Mouse (Mus musculus): ENCODE measurements around the gene Rab30. TPM values are rescaled to one million over a fixed set of nuclear protein-coding genes. Genes with fewer than 3 reads are reported as not detected.

Rab30 gene
- polyA plus RNA-seq, 1 experiment: 2.0 TPM

GRCm38 (mm10) chr7:92887230-92887629, 145.8 kb downstream of the Rab30 start:
- Histone ChIP-seq H3K79me2 (ENCODE audit: control insufficient read depth, insufficient read depth) (no peaks in the 10 kb centered on the region), H3K4me3 (ENCODE audit: insufficient read depth, poor library complexity, severe bottlenecking) (no peak overlapping the region), H3K36me3 (ENCODE audit: control insufficient read depth, insufficient read depth) (no peaks in the 10 kb centered on the region), H3K27me3 (ENCODE audit: control insufficient read depth, insufficient read depth, insufficient read length) (no peaks in the 10 kb centered on the region), H3K79me3 (ENCODE audit: low read depth) (no peaks in the 10 kb centered on the region), H3ac (ENCODE audit: control insufficient read depth, insufficient read length, low read depth) (no peak overlapping the region)
- TF ChIP-seq MYOD1 (IDR thresholded peaks at IDR 0.05; ENCODE audit: control insufficient read depth, insufficient read length, low read depth): no peak
- no peak for TF ChIP-seq CTCF (IDR thresholded peaks at IDR 0.05; ENCODE audit: control insufficient read depth, insufficient read depth, insufficient read length)
- TF ChIP-seq USF1 (IDR thresholded peaks at IDR 0.05; ENCODE audit: low read depth): no peak
- no peak for TF ChIP-seq CEBPB (IDR thresholded peaks at IDR 0.05; ENCODE audit: low read depth)
- no peak for TF ChIP-seq FOSL1 (IDR thresholded peaks at IDR 0.05; ENCODE audit: insufficient read depth, low read length, poor library complexity, severe bottlenecking)
- TF ChIP-seq MYOG (IDR thresholded peaks at IDR 0.05; ENCODE audit: control insufficient read depth, extremely low read depth, insufficient read length): no peak
- TF ChIP-seq MAX (IDR thresholded peaks at IDR 0.05): no peak

- Histone ChIP-seq H3K4me3 (ENCODE audit: insufficient read depth, poor library complexity, severe bottlenecking) (no peak overlapping the region), H3K36me3 (ENCODE audit: control insufficient read depth, insufficient read depth) (no peaks in the 10 kb centered on the region), H3K79me3 (ENCODE audit: low read depth) (peaks cover 1% of the 10 kb centered on the region), H3K79me2 (ENCODE audit: control insufficient read depth, insufficient read depth) (no peaks in the 10 kb centered on the region), H3ac (ENCODE audit: control insufficient read depth, insufficient read length, low read depth) (no peak overlapping the region), H3K27me3 (ENCODE audit: control insufficient read depth, insufficient read depth, insufficient read length) (no peaks in the 10 kb centered on the region)
- TF ChIP-seq CEBPB (IDR thresholded peaks at IDR 0.05; ENCODE audit: low read depth): no peak
- no peak for TF ChIP-seq MYOG (IDR thresholded peaks at IDR 0.05; ENCODE audit: control insufficient read depth, extremely low read depth, insufficient read length)
- no peak for TF ChIP-seq CTCF (IDR thresholded peaks at IDR 0.05; ENCODE audit: control insufficient read depth, insufficient read depth, insufficient read length)
- no peak for TF ChIP-seq USF1 (IDR thresholded peaks at IDR 0.05; ENCODE audit: low read depth)
- TF ChIP-seq MAX (IDR thresholded peaks at IDR 0.05): no peak
- no peak for TF ChIP-seq FOSL1 (IDR thresholded peaks at IDR 0.05; ENCODE audit: insufficient read depth, low read length, poor library complexity, severe bottlenecking)
- no peak for TF ChIP-seq MYOD1 (IDR thresholded peaks at IDR 0.05; ENCODE audit: control insufficient read depth, insufficient read length, low read depth)
These were observed 148.8 kb downstream of the Rab30 start for GRCm38 (mm10) chr7:92890211-92890610.

- no peaks in the 10 kb centered on the region for H3K27me3 ChIP-seq (ENCODE audit: control insufficient read depth, insufficient read depth, insufficient read length)
- TF ChIP-seq CEBPB (IDR thresholded peaks at IDR 0.05; ENCODE audit: low read depth) (no peak), FOSL1 (IDR thresholded peaks at IDR 0.05; ENCODE audit: insufficient read depth, low read length, poor library complexity, severe bottlenecking) (no peak), MYOD1 (IDR thresholded peaks at IDR 0.05; ENCODE audit: control insufficient read depth, insufficient read length, low read depth) (peak; percentile 60), MYOG (IDR thresholded peaks at IDR 0.05; ENCODE audit: control insufficient read depth, extremely low read depth, insufficient read length) (no peak), MAX (IDR thresholded peaks at IDR 0.05) (peak; percentile 28), CTCF (IDR thresholded peaks at IDR 0.05; ENCODE audit: control insufficient read depth, insufficient read depth, insufficient read length) (no peak), USF1 (IDR thresholded peaks at IDR 0.05; ENCODE audit: low read depth) (no peak)
- H3K4me3 ChIP-seq (ENCODE audit: insufficient read depth, poor library complexity, severe bottlenecking): no peak overlapping the region
- no peaks in the 10 kb centered on the region for H3K79me2 ChIP-seq (ENCODE audit: control insufficient read depth, insufficient read depth)
- H3ac ChIP-seq (ENCODE audit: control insufficient read depth, insufficient read length, low read depth): no peak overlapping the region
- no peaks in the 10 kb centered on the region for H3K36me3 ChIP-seq (ENCODE audit: control insufficient read depth, insufficient read depth)
- peaks cover 1% of the 10 kb centered on the region for H3K79me3 ChIP-seq (ENCODE audit: low read depth)
These were observed 149.3 kb downstream of the Rab30 start for GRCm38 (mm10) chr7:92890618-92891230.

GRCm38 (mm10) chr7:92893478-92893877, 152.1 kb downstream of the Rab30 start:
- TF ChIP-seq USF1 (IDR thresholded peaks at IDR 0.05; ENCODE audit: low read depth): no peak
- TF ChIP-seq CEBPB (IDR thresholded peaks at IDR 0.05; ENCODE audit: low read depth): no peak
- no peak for TF ChIP-seq MAX (IDR thresholded peaks at IDR 0.05)
- no peak for TF ChIP-seq MYOD1 (IDR thresholded peaks at IDR 0.05; ENCODE audit: control insufficient read depth, insufficient read length, low read depth)
- TF ChIP-seq FOSL1 (IDR thresholded peaks at IDR 0.05; ENCODE audit: insufficient read depth, low read length, poor library complexity, severe bottlenecking): no peak
- TF ChIP-seq CTCF (IDR thresholded peaks at IDR 0.05; ENCODE audit: control insufficient read depth, insufficient read depth, insufficient read length): no peak
- TF ChIP-seq MYOG (IDR thresholded peaks at IDR 0.05; ENCODE audit: control insufficient read depth, extremely low read depth, insufficient read length): no peak
- H3K4me3 ChIP-seq (ENCODE audit: insufficient read depth, poor library complexity, severe bottlenecking): no peak overlapping the region
- no peaks in the 10 kb centered on the region for H3K79me2 ChIP-seq (ENCODE audit: control insufficient read depth, insufficient read depth)
- no peaks in the 10 kb centered on the region for H3K36me3 ChIP-seq (ENCODE audit: control insufficient read depth, insufficient read depth)
- H3K27me3 ChIP-seq (ENCODE audit: control insufficient read depth, insufficient read depth, insufficient read length): no peaks in the 10 kb centered on the region
- H3ac ChIP-seq (ENCODE audit: control insufficient read depth, insufficient read length, low read depth): no peak overlapping the region
- H3K79me3 ChIP-seq (ENCODE audit: low read depth): peaks cover 1% of the 10 kb centered on the region

Other genes with a start within 250 kb of the Rab30 start
- 7.9 TPM for gene Ccdc90b, start 180.5 kb upstream of the Rab30 start, polyA plus RNA-seq (2012; fragmentation: generic; extraction: Trizol)
- 1.2 TPM for gene Ankrd42, start 104.5 kb upstream of the Rab30 start, polyA plus RNA-seq (2012; fragmentation: generic; extraction: Trizol)
- 6.8 TPM for gene Pcf11, start 71.7 kb upstream of the Rab30 start, polyA plus RNA-seq (2012; fragmentation: generic; extraction: Trizol)
- 4.6 TPM for gene Ddias, start 132.6 kb downstream of the Rab30 start, polyA plus RNA-seq (2012; fragmentation: generic; extraction: Trizol)
- 17.7 TPM for gene Prcp, start 132.9 kb downstream of the Rab30 start, polyA plus RNA-seq (2012; fragmentation: generic; extraction: Trizol)

All from C2C12 (cell line).